Mouse (Mus musculus) embryonic facial prominence, embryonic 13.5 days (tissue): ENCODE measurements around the gene Mon1b. TPM values are rescaled to one million over a fixed set of nuclear protein-coding genes. Genes with fewer than 3 reads are reported as not detected.

Experiments used
- ATAC-seq: fragments of 200-750 bp; cut with Nextera tagmentation; 2 replicates; pipeline ENCODE4 v1.8.0; 2017; ENCODE audit warnings: low read depth; ENCODE audit not compliant: insufficient number of reproducible peaks, insufficient read depth, low FRiP score, low TSS enrichment
- H3K27ac ChIP-seq: fragments of 300-500 bp; sonication (generic); 2 replicates; pipeline ENCODE4 v1.5.1; 2015; ENCODE audit warnings: moderate library complexity, mild to moderate bottlenecking, inconsistent platforms
- H3K27me3 ChIP-seq: fragments of 300-500 bp; sonication (generic); 2 replicates; pipeline ENCODE4 v1.6.1; 2015; ENCODE audit warnings: mild to moderate bottlenecking, inconsistent platforms
- H3K36me3 ChIP-seq: fragments of 300-500 bp; sonication (generic); 2 replicates; pipeline ENCODE4 v1.6.1; 2015; ENCODE audit warnings: mild to moderate bottlenecking, inconsistent platforms
- H3K4me1 ChIP-seq: fragments of 300-500 bp; sonication (generic); 2 replicates; pipeline ENCODE4 v1.6.1; 2015; ENCODE audit warnings: inconsistent platforms
- H3K4me2 ChIP-seq: fragments of 300-500 bp; sonication (generic); 2 replicates; pipeline ENCODE4 v1.6.1; 2015; ENCODE audit warnings: moderate library complexity, mild to moderate bottlenecking, inconsistent platforms
- H3K4me3 ChIP-seq: fragments of 300-500 bp; sonication (generic); 2 replicates; pipeline ENCODE4 v1.5.1; 2015; ENCODE audit warnings: mild to moderate bottlenecking, inconsistent platforms
- H3K9ac ChIP-seq: fragments of 300-500 bp; sonication (generic); 2 replicates; pipeline ENCODE4 v1.6.1; 2015; ENCODE audit warnings: mild to moderate bottlenecking, inconsistent platforms
- H3K9me3 ChIP-seq: fragments of 300-500 bp; sonication (generic); 2 replicates; pipeline ENCODE4 v1.6.1; 2016; ENCODE audit warnings: inconsistent platforms
- WGBS: fragments of 180-500 bp; shearing (Covaris S2); methylation state at CpG from one replicate; pipeline ENCODE4 v1.1.7; 2015; ENCODE audit warnings: mixed read lengths; 5-methylcytosine and 5-hydroxymethylcytosine counted together
- polyA plus RNA-seq: library from polyadenylated mRNA; unstranded; fragments of >200 nt; fragmentation: Nextera tagmentation; extraction: Ambion mirVana; gene quantifications from 2 replicates; pipeline ENCODE4 v1.2.1, GENCODE M21; 2015

The Mon1b gene
- polyA plus RNA-seq = 7.2 and 7.5 TPM in 2 replicates

GRCm38 (mm10) chr8:113634670-113635591, at the start of gene Mon1b:
Gene Mon1b (plus strand): TSS chr8:113635587.
- peak; percentile 98 for ATAC-seq
- Histone ChIP-seq H3K27me3 (no peaks in the 10 kb centered on the region), H3K9me3 (no peaks in the 10 kb centered on the region), H3K4me1 (peaks cover 15% of the 10 kb centered on the region), H3K36me3 (peaks cover 23% of the 10 kb centered on the region), H3K4me3 (peak within 1 kb of the TSS; percentile 67), H3K27ac (peak within 1 kb of the TSS; percentile 90), H3K4me2 (peak within 1 kb of the TSS; percentile 98), H3K9ac (peak within 1 kb of the TSS; percentile 77)
- WGBS = under 1% methylated on average over 42 of the region's 42 CpGs

DNA sequence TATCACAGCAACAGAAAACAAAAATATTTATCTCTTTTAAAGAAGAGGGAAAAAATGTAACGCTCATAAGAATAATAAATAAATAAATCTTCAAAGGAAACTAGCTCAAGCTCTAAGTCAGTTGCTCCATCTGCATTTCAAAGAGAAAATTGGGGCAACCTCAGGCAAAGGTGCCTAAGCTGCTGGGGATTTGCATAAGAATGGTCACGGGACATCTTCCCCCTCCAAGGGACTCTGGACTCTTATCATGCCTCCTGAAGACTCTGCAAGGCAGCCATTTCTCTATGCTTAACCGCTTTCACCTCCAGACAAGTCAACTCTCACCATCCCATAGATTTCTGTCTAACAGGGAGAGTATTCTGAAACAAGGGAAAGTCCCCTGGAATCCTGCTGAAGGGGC, 37.0 kb upstream of the Mon1b start:
- Histone ChIP-seq H3K4me2 (no peak overlapping the region), H3K36me3 (no peaks in the 10 kb centered on the region), H3K4me1 (no peaks in the 10 kb centered on the region), H3K27ac (no peak overlapping the region), H3K4me3 (no peak overlapping the region), H3K9ac (no peak overlapping the region), H3K9me3 (no peaks in the 10 kb centered on the region), H3K27me3 (no peaks in the 10 kb centered on the region)
- no peak for ATAC-seq
- 52% methylated on average over 3 of the region's 3 CpGs for WGBS

- WGBS = 4% methylated on average over 3 of the region's 3 CpGs
- no peak overlapping the region for H3K9ac ChIP-seq
- H3K9me3 ChIP-seq = no peaks in the 10 kb centered on the region
- no peak overlapping the region for H3K4me3 ChIP-seq
- peaks cover 15% of the 10 kb centered on the region for H3K4me1 ChIP-seq
- H3K4me2 ChIP-seq = no peak overlapping the region
- no peaks in the 10 kb centered on the region for H3K36me3 ChIP-seq
- H3K27ac ChIP-seq = no peak overlapping the region
- H3K27me3 ChIP-seq = no peaks in the 10 kb centered on the region
- ATAC-seq = no peak
Measured at GRCm38 (mm10) chr8:113632634-113633033, 2.8 kb upstream of the Mon1b start.

DNA sequence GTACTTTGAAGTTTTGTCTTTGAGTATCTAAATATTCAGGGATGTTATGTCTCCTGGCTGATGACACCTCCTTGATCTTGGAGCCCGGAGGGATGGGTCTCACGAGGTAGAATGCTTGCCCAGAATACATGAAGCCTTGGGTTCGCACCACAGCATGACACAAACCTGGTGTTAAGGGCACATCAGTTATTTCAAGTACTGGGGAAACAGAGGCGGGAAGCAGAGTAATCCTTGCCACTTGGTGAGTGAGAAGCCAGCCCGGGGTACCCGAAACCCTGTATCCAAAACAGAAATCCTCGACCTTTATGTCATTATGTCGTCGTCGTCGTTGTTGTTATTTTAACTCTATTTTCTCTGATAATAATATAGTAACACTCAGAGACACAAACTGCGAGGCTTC, 1.2 kb upstream of the Mon1b start:
- H3K4me1 ChIP-seq = peaks cover 15% of the 10 kb centered on the region
- no peak overlapping the region for H3K27ac ChIP-seq
- no peak for ATAC-seq
- WGBS = 32% methylated on average over 12 of the region's 12 CpGs
- H3K9ac ChIP-seq = peak overlapping the region; percentile 47; the same call in 1 of the 2 replicates
- no peaks in the 10 kb centered on the region for H3K9me3 ChIP-seq
- H3K4me3 ChIP-seq = peak overlapping the region; percentile 67
- H3K36me3 ChIP-seq = peaks cover 15% of the 10 kb centered on the region
- H3K4me2 ChIP-seq = peak overlapping the region; percentile 98
- no peaks in the 10 kb centered on the region for H3K27me3 ChIP-seq

GRCm38 (mm10) chr8:113635592-113636279, 349 bp downstream of the Mon1b start:
- H3K27me3 ChIP-seq = no peaks in the 10 kb centered on the region
- peak overlapping the region; percentile 98 for H3K4me2 ChIP-seq
- peak overlapping the region; percentile 77 for H3K9ac ChIP-seq
- ATAC-seq = peak; percentile 68
- WGBS = under 1% methylated on average over 44 of the region's 44 CpGs
- H3K36me3 ChIP-seq = peaks cover 29% of the 10 kb centered on the region
- peak overlapping the region; percentile 67 for H3K4me3 ChIP-seq
- H3K27ac ChIP-seq = peak overlapping the region; percentile 90
- H3K9me3 ChIP-seq = no peaks in the 10 kb centered on the region
- H3K4me1 ChIP-seq = peaks cover 15% of the 10 kb centered on the region

- peaks cover 34% of the 10 kb centered on the region for H3K36me3 ChIP-seq
- peak overlapping the region; percentile 77 for H3K9ac ChIP-seq
- peak overlapping the region; percentile 67 for H3K4me3 ChIP-seq
- H3K27me3 ChIP-seq = no peaks in the 10 kb centered on the region
- no peaks in the 10 kb centered on the region for H3K9me3 ChIP-seq
- peaks cover 15% of the 10 kb centered on the region for H3K4me1 ChIP-seq
- peak overlapping the region; percentile 98 for H3K4me2 ChIP-seq
- no peak overlapping the region for H3K27ac ChIP-seq
- WGBS = 35% methylated on average over 5 of the region's 5 CpGs
- no peak for ATAC-seq
Measured at GRCm38 (mm10) chr8:113636280-113636628, 867 bp downstream of the Mon1b start.

GRCm38 (mm10) chr8:113640357-113640756, 5.0 kb downstream of the Mon1b start:
- Histone ChIP-seq H3K27ac (no peak overlapping the region), H3K9ac (no peak overlapping the region), H3K4me2 (no peak overlapping the region), H3K27me3 (no peaks in the 10 kb centered on the region), H3K4me3 (no peak overlapping the region), H3K4me1 (peaks cover 16% of the 10 kb centered on the region), H3K9me3 (no peaks in the 10 kb centered on the region), H3K36me3 (peaks cover 53% of the 10 kb centered on the region)
- 89% methylated on average over 8 of the region's 8 CpGs for WGBS
- ATAC-seq = no peak

GRCm38 (mm10) chr8:113642926-113643325, 7.5 kb downstream of the Mon1b start, which contains the start of gene Syce1l:
Gene Syce1l (plus strand): TSS chr8:113643213.
- Histone ChIP-seq H3K4me1 (peaks cover 7% of the 10 kb centered on the region; the same call in 1 of the 2 replicates), H3K4me3 (no peak within 1 kb of the TSS), H3K4me2 (no peak within 1 kb of the TSS), H3K27me3 (no peaks in the 10 kb centered on the region), H3K36me3 (peaks cover 50% of the 10 kb centered on the region), H3K27ac (no peak within 1 kb of the TSS), H3K9ac (no peak within 1 kb of the TSS), H3K9me3 (no peaks in the 10 kb centered on the region)
- 92% methylated on average over 16 of the region's 16 CpGs for WGBS
- no peak for ATAC-seq

DNA sequence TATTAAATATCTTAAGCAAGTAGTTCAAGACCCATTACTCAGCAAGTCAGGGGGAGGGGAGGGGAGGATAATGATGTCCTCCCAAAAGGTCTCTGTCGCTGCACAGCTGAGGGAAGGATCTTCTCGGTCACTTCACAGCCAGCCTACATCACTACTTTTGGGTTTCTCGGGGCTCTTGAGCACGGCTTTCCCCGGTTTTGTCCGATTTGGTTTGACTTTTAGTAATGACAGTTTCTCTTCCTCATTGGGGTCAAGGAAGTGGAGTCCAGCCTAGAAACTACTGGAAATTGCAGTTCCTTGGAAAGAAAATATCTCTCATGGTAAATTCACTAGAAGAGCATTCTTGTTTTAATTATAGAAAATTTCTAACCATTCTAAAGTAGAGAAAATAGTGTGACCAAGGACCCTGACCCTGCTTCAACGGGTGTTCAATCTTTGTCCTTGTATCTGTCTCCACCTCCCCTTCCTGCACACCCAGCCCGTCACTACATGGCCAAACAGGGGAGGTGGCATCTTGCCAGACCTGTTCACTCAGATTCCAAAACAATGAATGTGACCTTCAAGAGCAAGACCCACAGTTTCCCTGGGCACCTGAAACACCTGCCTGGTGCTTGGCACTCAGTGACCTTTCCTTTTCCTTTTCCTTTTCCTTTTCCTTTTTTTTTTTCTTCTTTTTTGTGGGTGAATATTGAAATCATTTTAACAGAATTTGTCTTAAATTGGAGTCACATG, 8.3 kb downstream of the Mon1b start:
- H3K4me3 ChIP-seq = no peak overlapping the region
- peaks cover 43% of the 10 kb centered on the region for H3K36me3 ChIP-seq
- H3K4me2 ChIP-seq = no peak overlapping the region
- ATAC-seq = no peak
- peaks cover 7% of the 10 kb centered on the region; the same call in 1 of the 2 replicates for H3K4me1 ChIP-seq
- no peaks in the 10 kb centered on the region for H3K9me3 ChIP-seq
- 78% methylated on average over 8 of the region's 8 CpGs for WGBS
- H3K27me3 ChIP-seq = no peaks in the 10 kb centered on the region
- no peak overlapping the region for H3K9ac ChIP-seq
- no peak overlapping the region for H3K27ac ChIP-seq

- no peak for ATAC-seq
Measured at GRCm38 (mm10) chr8:113645220-113645619, 9.8 kb downstream of the Mon1b start.

DNA sequence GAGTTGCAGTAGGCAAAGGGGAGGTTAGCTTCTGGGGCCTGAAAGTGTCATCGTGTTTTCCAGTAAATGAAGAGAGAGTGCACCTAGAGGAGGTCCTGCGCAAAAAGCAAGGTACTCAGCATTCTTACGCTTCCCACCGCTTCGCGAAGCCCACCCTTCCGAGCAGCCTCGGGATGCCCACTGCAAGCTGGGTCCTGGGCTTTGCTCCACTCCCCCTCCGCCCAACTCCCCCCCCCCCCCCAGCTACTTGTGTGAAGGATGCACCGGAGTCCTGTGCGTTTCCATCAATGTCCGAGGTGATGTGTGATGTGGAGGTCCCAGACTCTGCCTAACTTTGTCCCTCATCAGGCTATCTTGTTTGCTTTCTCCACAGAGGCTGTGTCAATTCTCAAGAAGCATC, 17.1 kb downstream of the Mon1b start:
- Histone ChIP-seq H3K9ac (no peak overlapping the region), H3K4me1 (no peaks in the 10 kb centered on the region), H3K4me3 (no peak overlapping the region), H3K9me3 (no peaks in the 10 kb centered on the region), H3K4me2 (no peak overlapping the region), H3K27ac (no peak overlapping the region), H3K27me3 (no peaks in the 10 kb centered on the region), H3K36me3 (no peaks in the 10 kb centered on the region)
- 88% methylated on average over 12 of the region's 12 CpGs for WGBS
- ATAC-seq = no peak

More at GRCm38 (mm10) chr8:113645220-113645619, 9.8 kb downstream of the Mon1b start:
- peaks cover 7% of the 10 kb centered on the region; the same call in 1 of the 2 replicates for H3K4me1 ChIP-seq
- H3K27me3 ChIP-seq = no peaks in the 10 kb centered on the region
- no peak overlapping the region for H3K4me2 ChIP-seq
- no peak overlapping the region for H3K4me3 ChIP-seq
- H3K9me3 ChIP-seq = no peaks in the 10 kb centered on the region
- peaks cover 27% of the 10 kb centered on the region for H3K36me3 ChIP-seq
- H3K9ac ChIP-seq = no peak overlapping the region
- WGBS = 67% methylated on average over 5 of the region's 5 CpGs
- no peak overlapping the region for H3K27ac ChIP-seq
